Mouse (Mus musculus) adrenal gland, postnatal 14 days (tissue): ENCODE measurements around the gene Nlrc4. TPM values are rescaled to one million over a fixed set of nuclear protein-coding genes. Genes with fewer than 3 reads are reported as not detected.

Experiments
- DNase-seq: peaks from one replicate; pipeline ENCODE4 v3.0.0; 2021; ENCODE audit warnings: mixed read lengths
- total RNA-seq: library from RNA; stranded (reverse); gene quantifications from 2 replicates; pipeline ENCODE4 v1.2.3, GENCODE M21; 2021

Nlrc4 gene
- total RNA-seq, 1 experiment from 2014 or later = 0.26 TPM

GRCm38 (mm10) chr17:74430074-74430473 lies 28.9 kb downstream of the Nlrc4 start:
- DNase-seq = no peak

- DNase-seq = no peak
Observed at GRCm38 (mm10) chr17:74424401-74425005, 34.4 kb downstream of the Nlrc4 start.

DNA sequence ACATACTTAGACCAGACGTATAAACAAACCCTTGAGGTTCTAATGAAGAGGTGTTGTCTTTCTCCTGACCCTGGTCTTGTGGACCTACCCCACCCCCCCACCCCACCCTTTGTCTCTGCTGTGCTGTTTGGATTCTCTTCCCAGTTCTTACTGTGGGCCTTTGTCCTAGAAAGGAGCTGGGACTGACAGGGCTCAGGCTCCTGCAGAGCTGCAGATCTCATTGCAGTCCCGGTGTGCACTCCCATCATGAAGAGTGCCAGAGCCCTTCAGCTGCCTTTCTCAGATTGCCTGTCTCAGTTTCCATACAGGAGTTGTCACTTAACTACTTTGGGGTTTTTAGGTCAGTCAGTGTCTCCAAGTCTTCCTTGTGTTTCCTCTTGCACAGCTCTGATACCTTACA lies 38.3 kb downstream of the Nlrc4 start:
- DNase-seq = no peak

DNA sequence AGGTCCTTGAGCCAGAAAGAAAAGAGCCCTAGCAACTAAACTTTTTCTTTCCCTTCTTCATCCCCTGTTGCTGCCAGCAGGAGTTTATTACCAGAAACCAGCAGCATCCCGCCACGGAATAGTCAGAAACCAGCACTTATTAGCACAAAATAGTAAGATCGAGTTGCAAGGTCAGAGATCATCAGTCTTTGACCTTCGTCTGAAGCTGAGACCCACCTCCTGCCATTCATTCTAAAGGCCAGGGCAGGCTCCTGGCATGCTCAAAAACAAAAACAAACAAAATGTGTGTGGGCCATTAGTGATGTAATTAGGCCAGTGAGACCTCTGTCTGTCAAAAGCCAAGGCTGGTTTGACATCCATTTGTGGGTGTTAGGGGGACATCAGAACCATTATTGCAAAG lies 40.8 kb downstream of the Nlrc4 start:
- DNase-seq = no peak

DNA sequence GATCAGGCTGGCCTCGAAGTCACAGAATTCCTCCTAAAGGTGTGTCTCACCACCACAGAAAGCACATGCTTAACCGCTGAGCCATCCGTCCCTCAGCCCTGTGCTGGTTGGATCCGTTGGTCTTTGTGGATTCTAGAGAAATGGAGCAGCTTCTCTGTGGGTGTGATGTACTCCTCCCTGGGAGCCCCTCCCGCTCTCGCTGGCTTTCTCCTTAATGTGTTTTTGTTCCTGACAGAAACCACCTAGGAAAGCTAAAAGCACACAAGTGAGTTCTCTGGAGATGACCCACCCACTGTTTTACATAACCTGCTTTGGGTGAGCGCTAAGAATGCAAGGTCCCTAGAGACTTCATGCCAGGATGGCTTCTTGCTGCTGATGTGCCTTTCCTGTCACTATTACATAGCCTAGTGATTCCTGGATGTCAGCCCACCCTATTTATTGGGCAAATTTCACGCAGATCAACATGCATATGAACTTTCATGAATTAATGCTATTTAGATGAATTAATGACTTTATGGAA lies 42.0 kb downstream of the Nlrc4 start:
- DNase-seq = no peak

DNA sequence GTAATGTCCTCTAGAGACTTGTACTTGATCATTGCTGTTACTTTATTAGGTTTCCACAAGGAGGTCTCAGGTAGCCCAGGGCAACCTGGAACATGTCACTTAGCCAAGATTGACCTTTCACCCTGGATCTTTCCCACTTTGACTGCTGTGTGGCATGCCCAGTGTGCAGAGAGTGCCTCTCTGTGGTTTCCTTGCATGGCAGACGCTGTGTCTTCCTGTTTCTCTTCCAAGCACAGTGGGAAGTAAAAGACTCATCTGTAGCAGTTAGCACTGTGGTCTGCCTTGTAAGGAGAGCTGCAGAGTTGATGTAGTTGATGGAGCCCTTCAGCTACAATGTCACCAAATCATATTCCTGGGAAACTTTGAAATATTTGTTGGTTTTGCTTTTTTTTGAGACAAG lies 44.3 kb downstream of the Nlrc4 start:
- no peak for DNase-seq

DNA sequence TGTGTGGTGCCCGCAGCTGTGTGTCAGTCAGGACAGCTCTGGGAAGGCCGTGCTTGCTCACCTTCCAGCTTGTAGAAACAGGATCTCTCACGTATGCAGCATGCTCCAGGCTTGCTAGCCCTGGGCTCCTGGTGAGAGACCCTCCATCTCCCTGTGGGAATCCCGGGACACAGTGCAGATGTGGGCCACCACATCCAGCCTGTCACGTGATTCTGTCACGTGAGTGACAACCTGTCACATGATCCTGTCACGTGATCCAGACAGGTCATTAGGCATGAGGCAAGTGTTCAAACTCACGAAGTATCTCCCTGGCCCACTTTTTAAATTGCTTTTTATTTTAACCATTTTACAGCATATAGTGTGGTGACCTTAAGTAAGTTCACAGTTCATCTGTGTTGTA lies 45.6 kb downstream of the Nlrc4 start:
- no peak for DNase-seq

GRCm38 (mm10) chr17:74409722-74410121 lies 49.2 kb downstream of the Nlrc4 start:
- DNase-seq = no peak

GRCm38 (mm10) chr17:74406487-74406886 lies 52.5 kb downstream of the Nlrc4 start:
- no peak for DNase-seq

- peak; percentile 42 for DNase-seq
Observed at GRCm38 (mm10) chr17:74402486-74403222, 56.3 kb downstream of the Nlrc4 start.

DNA sequence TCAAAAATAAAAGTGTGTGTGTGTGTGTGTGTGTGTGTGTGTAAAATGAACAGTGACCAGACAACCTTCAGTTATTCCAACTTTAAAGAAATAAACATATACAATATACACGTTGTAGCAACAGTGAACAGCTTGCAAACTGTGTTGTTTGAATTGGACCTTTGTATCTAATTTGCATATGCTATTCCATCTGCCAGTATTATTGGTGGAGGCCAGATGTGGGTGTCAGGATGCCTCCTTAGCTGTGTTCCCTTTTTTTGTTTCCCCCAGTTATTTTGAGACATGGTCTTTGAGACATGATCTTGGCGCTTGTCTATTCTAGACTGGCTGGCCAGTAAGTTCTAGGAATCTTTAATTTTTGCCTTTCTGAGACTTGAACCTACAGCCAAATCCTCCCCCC lies 61.8 kb downstream of the Nlrc4 start:
- DNase-seq = no peak

- no peak for DNase-seq
Observed at GRCm38 (mm10) chr17:74396766-74397165, 62.2 kb downstream of the Nlrc4 start.

DNA sequence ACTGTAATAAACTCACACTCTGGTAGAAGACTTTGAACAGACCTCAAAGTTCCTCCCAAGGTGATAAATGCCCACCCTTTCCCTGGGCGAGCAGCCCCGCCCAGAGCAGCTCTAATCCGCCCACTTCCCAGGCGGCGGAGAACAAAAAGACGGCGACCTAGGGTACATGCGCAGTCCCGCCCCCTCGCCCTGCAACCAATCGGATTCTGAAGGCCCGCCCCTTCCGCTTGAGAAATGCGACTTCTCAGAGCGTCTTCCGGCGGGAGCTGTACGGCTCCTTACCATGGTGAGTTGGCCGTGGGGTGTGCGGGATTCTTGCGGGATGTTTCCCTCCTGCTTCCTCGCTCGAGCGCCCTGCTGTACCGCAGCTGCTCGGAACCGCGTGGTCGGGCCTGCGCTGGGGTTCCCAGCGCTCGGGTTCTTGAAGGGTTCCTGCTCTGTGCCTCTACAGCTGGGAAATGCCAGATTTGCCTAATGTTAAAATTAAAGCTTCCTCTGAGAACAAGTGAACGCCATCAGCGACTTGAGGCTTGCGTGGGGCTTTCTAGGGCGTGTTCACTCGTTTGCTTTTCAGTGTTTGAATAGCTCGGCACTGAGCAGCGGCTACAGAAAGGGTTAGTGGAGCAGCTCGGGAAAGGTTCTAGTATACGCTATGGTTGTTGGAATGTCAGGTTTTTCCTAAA lies 63.4 kb downstream of the Nlrc4 start, which contains the start of gene Slc30a6:
Gene Slc30a6 (plus strand): TSS at position 226 of the 683 bp plus-strand sequence.
- peak; percentile 98 for DNase-seq

- peak; percentile 9 for DNase-seq
Observed at GRCm38 (mm10) chr17:74394855-74395254, 64.1 kb downstream of the Nlrc4 start.

DNA sequence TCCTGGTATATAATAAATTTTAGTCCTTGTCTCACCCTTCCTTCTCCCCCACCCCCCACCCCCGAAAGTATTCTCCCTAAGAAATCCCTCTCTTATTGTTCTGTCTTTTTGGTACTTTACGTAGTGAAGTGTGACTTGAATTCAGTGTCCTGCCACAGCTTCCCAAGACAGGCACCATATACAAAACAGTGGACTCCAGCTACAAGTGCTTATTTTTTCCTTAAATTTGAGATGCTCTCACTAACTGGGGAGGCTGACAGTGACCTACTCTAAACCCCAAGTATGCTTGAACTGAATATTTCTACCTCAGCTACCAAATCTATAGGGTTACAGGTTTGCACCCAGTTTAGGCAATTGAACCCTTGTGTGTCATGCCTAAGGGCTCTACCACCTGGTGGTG lies 64.6 kb downstream of the Nlrc4 start:
- DNase-seq = no peak

GRCm38 (mm10) chr17:74389847-74390246 lies 69.1 kb downstream of the Nlrc4 start:
- DNase-seq = peak; percentile 12

DNA sequence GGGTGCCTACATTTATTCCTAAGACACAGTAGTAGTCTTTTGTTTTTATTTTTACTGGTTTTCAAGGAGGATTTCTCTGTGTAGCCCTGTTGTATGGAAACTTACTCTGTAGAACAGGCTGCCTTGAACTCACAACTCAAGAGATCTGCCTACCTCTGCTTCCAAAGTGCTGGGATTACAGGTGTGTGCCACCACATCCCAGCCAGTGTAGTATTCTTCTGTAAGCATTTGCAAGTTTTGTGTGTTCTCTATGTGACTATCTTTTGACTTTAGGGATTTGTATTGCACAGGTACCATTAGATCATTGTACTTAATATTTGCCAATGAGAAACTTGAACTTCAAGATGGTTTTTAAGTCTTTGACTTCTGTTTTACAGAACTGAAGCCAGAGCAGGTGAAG lies 72.3 kb downstream of the Nlrc4 start:
- no peak for DNase-seq

DNA sequence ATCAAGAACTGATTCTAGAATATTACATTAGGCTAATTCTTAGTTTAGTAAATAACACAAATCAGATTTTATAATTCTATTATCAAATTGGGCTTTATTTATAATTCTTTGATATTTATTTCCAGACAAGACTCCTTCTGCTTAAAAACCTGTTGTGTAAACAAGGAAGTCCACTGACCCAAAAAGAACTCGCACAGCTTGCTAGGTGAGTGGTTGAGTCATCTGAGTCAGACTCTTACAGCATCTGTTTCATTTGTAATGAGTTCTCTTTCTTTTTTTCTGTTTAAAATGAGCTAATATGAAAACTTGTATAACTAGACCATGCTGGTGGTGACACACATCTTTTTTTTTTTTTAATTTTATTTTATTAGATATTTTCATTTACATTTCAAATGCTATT lies 82.0 kb downstream of the Nlrc4 start:
- no peak for DNase-seq

Other genes with a start within 250 kb of the Nlrc4 start
- gene Memo1, start 163.6 kb downstream of the Nlrc4 start, total RNA-seq = 88.5 and 102 TPM in 2 replicates
- gene Dpy30, start 135.2 kb downstream of the Nlrc4 start, total RNA-seq = 89.7 and 95.2 TPM in 2 replicates
- 35.5 and 38.1 TPM in 2 replicates for gene Spast, start 120.2 kb downstream of the Nlrc4 start, total RNA-seq
- gene Slc30a6, start 63.5 kb downstream of the Nlrc4 start, total RNA-seq = 22.5 and 24.3 TPM in 2 replicates
- 115 and 123 TPM in 2 replicates for gene Yipf4, start 30.4 kb upstream of the Nlrc4 start, total RNA-seq
- 118 and 119 TPM in 2 replicates for gene Birc6, start 69.2 kb upstream of the Nlrc4 start, total RNA-seq